Mouse (Mus musculus): Measurements from ENCODE around the gene 4933400A11Rik.

DNA sequence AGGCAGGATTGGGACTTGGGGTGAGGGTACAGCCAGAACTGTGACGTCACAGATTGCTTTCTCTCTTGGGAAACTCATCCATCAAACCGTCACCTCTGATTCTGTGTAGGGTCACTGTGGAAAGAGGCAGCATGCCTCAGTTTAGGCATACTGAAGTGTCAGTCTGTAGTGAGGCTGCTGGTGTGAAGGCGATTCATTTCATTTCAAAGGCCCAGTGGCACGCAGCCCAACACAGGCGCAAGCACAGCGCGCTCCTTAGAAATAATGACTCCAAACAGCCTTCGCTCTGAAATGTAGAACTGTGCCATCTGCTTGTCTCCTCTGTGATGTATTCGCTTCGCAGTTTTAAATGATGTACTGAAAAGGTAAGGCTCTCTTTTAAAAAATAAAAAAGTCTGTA, 47.5 kb upstream of the 4933400A11Rik start:
- TF ChIP-seq POLR2A (IDR thresholded peaks at IDR 0.05; ENCODE audit: insufficient read depth, low read depth, low read length) (no peak), EP300 (IDR thresholded peaks at IDR 0.05; ENCODE audit: insufficient read depth, low read depth, low read length) (no peak)
